9 mouse cellular contexts compared by ENCODE assay signal in genomic region chr13:98496917-98497870, GRCm38 (mm10). TPM values are rescaled to one million over a fixed set of nuclear protein-coding genes. Genes with fewer than 3 reads are reported as not detected.
DNase-seq lines count a peak whose midpoint lies in the region; ATAC-seq and TF ChIP-seq lines count a peak whose summit lies in the region.
"Had no signal": no experiment of that assay in that cellular context is flagged by ENCODE, and none has a peak within 500 bp of the region (broad histone marks: within the 10 kb centered on the region; RNA-seq: fewer than 3 reads in every experiment).

No protein-coding gene starts in this region.

- no peak overlapping the region for H3K27ac ChIP-seq in cerebellum, adult 2 months (ENCODE audit: insufficient read depth, low read length)
- H3K27ac ChIP-seq in hindbrain, embryonic 12.5 days = no peak overlapping the region

- H3K4me2 ChIP-seq in hindbrain, embryonic 12.5 days (replicated peaks) = no peak overlapping the region

- 4% methylated on average over 16 of the region's 16 CpGs for WGBS in cerebellum, adult 2 months
- 17% methylated on average over 16 of the region's 16 CpGs for WGBS in hindbrain, embryonic 12.5 days

- no peaks in the 10 kb centered on the region for H3K36me3 ChIP-seq in hindbrain, embryonic 12.5 days

- no peak for DNase-seq in cerebellum, adult 2 months
- no peak for DNase-seq in cerebellum, adult 11 months
- peak; percentile 32 for DNase-seq in ovary, postnatal 36 days (ENCODE audit: low spot score)
- DNase-seq in ovary, adult 18-20 months (ENCODE audit: low spot score) = no peak
- no peak for DNase-seq in spleen, postnatal 36 days (ENCODE audit: low spot score in 2 of 2)
- no peak for DNase-seq in cerebellum, postnatal 36 days

- no peak overlapping the region for H3K4me3 ChIP-seq in cerebellum, adult 2 months (replicated peaks; ENCODE audit: insufficient read depth, low read depth, low read length)
- H3K4me3 ChIP-seq in hindbrain, embryonic 12.5 days = no peak overlapping the region
- H3K4me3 ChIP-seq: erythroblast, embryonic 14.5 days had no signal

- H3K9me3 ChIP-seq in hindbrain, embryonic 12.5 days (replicated peaks) = no peaks in the 10 kb centered on the region

- no peak for TF ChIP-seq POLR2A in cerebellum, adult 2 months (IDR thresholded peaks at IDR 0.05; ENCODE audit: borderline replicate concordance, insufficient read depth, low read length)

- H3K4me1 ChIP-seq in cerebellum, adult 2 months (ENCODE audit: control insufficient read depth, insufficient read depth, low read length) = no peaks in the 10 kb centered on the region
- H3K4me1 ChIP-seq in hindbrain, embryonic 12.5 days = peaks cover 6% of the 10 kb centered on the region

- ATAC-seq in hindbrain, embryonic 12.5 days (ENCODE audit: low FRiP score) = peak; percentile 60; the same call in 1 of the 2 replicates
- 0 out of 2 replicates have a peak, but pooled peaks have one; percentile 34 for ATAC-seq in megakaryocyte-erythroid progenitor cell, adult 5-6 weeks (replicated peaks; ENCODE audit: low FRiP score, low TSS enrichment, poor library complexity, severe bottlenecking)

- TF ChIP-seq CTCF in cerebellum, adult 2 months (IDR thresholded peaks at IDR 0.05; ENCODE audit: borderline replicate concordance, insufficient read depth, low read depth, low read length) = peak; percentile 17; the same call in 1 of the 2 replicates

- peaks cover 1% of the 10 kb centered on the region; the same call in 1 of the 2 replicates for H3K27me3 ChIP-seq in cerebellum, adult 2 months (ENCODE audit: control insufficient read depth, insufficient read depth, low read length)
- peaks cover 61% of the 10 kb centered on the region for H3K27me3 ChIP-seq in hindbrain, embryonic 12.5 days

- no peak overlapping the region for H3K9ac ChIP-seq in hindbrain, embryonic 12.5 days

RNA-seq across cellular contexts. Expression of gene Gm10320, which starts 5.4 kb away (rescaled TPM):
- 0.34 and 1.1 TPM in 2 replicates for polyA plus RNA-seq in cerebellum, adult 2 months (2012; rRNA removed)
- polyA plus RNA-seq in hindbrain, embryonic 12.5 days (2016; fragmentation: Nextera tagmentation; extraction: Ambion mirVana) = 0.74 TPM in 1 of 2 replicates, not detected in the other
- total RNA-seq in megakaryocyte-erythroid progenitor cell, adult 5-6 weeks (2014; fragmentation: Nextera tagmentation) = 0.66 TPM in 1 of 2 replicates, not detected in the other
- 1.2 TPM in 1 of 2 replicates, not detected in the other for total RNA-seq in megakaryocyte-erythroid progenitor cell, adult 5-6 weeks (2017)
